Mouse (Mus musculus): ENCODE data around the gene Ttc37.

Gene Ttc37

GRCm38 (mm10) chr13:76157508-76157907 is 59.0 kb downstream of the Ttc37 start:
- DNase-seq (ENCODE audit: low read depth, low spot score): no peak

DNA sequence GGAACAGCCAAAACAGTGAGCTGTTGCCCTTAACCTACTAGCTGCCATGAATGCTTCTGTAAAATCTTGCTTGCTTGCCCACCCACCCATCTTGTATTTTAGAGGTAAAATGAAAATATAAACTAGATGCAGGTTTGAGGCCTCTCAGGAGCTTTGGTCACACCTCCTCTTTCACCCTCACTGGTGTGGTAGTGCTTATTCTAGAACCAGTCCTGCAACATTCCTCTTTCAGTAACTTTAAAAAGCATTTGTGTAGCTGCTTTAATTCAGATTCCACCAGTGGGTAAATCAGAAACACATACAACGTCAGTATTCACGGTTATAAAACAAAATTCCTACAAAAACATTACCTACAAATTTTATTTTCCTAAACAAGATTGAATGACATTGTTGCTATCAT is 62.1 kb downstream of the Ttc37 start:
- no peak for DNase-seq (ENCODE audit: low read depth, low spot score)

DNA sequence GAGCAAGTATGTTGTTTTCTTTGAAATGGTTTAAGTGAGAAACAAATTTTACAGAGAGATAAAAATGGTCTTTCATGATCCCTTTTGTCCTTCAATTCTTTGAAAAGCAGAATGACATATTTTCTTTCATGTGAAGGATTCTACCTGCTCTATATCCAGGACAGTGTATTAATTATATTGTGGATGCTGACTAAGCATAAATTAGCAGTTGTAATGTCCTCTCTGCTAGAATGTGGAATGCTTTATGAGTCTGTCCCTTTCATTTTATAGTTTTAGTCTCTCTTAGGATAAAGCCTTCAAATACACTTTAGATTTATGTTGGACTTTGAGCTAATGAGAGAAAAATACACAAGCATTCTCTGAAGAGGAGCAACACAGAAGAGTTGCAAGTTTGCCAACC is 75.8 kb downstream of the Ttc37 start:
- no peak for DNase-seq (ENCODE audit: low read depth, low spot score)

DNA sequence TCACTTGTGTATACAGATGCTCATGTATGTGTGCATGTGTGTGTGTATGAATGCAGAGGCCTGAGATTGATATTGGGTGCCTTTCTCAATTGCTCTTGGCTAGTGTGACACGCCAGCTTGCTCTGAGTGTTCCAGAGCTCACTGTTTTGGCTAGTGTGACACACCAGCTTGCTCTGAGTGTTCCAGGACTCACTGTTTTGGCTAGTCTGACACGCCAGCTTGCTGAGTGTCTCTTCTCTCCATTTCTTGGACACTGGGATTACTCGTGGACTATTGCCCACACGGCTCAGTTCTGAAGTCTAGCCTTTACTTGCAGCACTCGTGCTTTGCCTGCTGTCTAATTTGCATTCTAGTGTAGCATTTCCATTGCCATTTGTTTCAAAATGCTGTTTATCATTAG is 80.2 kb downstream of the Ttc37 start:
- DNase-seq (ENCODE audit: low read depth, low spot score): no peak

DNA sequence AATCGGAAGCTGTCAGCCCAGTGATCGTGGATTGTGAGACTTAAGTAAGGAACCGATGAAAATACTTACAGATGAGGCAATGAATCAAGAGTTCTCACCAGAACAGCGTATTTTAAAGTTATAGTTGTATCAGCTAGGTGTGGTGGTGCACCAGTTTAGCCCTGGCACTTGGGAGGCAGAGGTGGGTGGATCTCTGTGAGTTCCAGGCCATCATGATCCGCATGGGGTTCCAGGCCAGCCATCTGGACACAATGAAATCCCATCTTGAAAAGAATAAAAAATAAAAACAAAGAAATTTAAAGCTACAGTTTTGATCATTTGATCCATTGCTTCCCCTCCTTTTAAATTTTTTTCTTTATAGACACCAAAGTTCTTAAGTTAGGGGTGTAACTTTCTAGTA is 89.1 kb downstream of the Ttc37 start:
- DNase-seq (ENCODE audit: low read depth, low spot score): no peak

DNA sequence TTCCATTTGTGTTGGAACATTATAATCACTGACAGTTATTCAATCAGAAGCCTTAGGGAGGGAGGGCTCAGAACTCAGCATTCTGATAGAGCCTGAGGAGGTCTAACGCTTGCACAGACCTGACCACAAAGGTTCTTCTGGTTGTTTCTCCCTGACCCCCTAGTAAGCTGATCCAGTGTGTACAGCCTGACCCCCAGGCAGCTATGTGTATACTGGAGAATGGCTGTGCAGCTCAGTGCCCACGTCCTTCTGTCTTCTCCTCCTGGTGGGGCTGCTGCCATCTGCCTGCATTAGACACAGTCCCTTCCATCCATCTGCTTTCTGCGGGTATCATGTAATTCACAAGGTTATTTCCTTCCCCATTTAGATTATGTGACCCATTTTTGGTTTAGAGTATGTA is 90.7 kb downstream of the Ttc37 start:
- no peak for DNase-seq (ENCODE audit: low read depth, low spot score)

DNA sequence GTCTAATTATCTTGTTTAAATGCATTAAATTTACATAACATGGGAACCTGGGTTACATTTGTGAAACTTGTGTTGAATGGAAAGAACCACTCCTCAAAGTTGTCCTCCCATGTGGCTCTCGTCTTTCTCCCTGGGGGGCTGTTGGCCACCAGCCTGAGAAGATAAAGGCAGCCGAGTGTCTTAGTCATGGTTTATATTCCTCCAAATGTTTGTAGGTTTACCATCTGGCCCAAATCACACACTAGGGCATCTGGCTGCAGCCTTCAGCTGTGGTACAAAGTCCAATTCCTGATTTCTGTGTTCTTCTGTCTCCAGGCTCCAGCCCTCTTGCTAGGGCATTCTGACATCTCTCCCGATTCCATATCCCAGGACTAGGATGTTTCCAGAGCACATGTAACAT is 91.7 kb downstream of the Ttc37 start:
- DNase-seq (ENCODE audit: low read depth, low spot score): no peak

GRCm38 (mm10) chr13:76194937-76195336 is 96.4 kb downstream of the Ttc37 start:
- no peak for DNase-seq (ENCODE audit: low read depth, low spot score)

- DNase-seq (ENCODE audit: low read depth, low spot score): no peak
These were observed 97.1 kb downstream of the Ttc37 start for GRCm38 (mm10) chr13:76195431-76196138.

DNA sequence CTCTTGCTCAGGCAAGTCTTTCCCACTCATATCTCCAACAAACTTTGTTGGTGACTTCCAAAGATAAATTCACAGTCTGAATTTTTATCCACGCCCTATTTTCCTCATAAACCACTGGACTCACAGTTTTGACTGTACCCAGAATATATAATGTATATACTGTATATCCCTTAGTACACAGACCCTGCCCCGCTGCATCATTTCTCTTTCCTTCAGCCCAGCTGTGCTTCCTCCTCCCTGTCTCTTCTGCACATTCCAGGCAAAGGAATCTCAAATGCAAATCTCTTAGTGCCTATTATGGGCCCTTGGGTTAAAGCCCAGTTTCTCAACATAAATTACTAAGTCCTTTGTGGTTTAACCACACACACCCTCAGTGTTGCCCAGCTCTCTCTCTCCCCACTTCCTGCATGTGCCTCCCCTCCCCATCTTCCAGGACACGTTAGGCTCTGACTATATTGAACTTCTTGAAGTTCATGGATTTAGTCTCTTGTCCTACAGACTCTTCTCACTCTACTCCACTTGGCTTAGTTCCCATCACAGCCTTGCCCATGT is 98.8 kb downstream of the Ttc37 start:
- peak; percentile 69 for DNase-seq (ENCODE audit: low read depth, low spot score)

DNA sequence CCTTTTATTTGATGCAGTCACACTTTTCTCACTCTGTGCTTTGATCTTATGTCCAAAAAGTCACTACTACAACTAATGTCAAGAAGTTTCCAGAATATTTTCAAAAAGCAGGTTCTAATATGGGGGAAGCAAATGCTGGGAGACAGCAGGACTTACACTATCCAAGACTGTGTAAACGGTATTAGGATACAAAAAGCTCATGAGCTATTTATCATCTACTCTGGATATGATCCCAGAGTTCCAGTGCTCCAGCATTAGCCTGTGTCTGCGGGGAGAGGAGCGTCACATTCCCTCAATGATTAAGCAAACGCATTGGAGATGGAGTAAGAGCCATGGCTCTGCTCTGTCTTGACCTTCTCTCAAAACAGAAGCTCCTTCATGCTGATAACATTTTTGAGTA is 101.4 kb downstream of the Ttc37 start:
- no peak for DNase-seq (ENCODE audit: low read depth, low spot score)

DNA sequence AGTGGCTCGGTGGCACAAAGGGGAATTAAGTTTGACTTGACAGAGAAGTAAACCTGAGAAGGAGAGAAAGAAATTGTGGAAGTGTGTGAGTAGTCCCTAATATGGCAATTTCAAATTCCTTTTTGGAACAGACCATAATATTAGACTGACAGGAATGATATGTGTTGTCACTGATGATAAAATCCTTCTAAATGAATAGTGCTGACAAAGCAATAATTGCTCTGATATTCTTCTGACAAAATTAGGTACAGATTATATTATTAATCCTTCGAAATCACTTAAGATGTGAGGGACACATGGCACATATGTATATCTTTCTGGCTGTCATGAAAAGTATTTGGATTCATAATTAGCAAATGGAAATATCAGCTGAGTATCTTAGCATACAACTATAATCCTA is 116.4 kb downstream of the Ttc37 start:
- DNase-seq (ENCODE audit: low read depth, low spot score): no peak

DNA sequence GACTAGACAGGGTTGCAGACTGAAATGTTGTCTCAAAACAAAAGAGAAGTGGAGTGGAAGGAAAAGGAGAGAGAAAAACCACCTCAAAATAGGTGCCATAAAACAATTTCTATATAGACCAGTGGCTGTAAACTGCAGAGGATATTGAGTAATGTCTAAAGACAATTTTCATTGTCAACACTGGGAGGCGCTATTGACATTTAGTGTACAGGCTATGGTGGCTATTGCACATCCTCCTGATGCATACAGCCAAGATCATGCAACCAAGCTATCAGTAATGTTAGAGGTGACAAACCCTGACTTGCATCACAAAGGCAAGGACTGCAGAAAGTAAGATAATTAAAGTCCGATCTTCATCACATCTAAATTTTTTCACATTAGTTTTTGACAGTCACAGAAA is 116.9 kb downstream of the Ttc37 start:
- peak; percentile 29 for DNase-seq (ENCODE audit: low read depth, low spot score)

Data from 3T3-L1 (cell line).